ENCODE assay signal across 15 mouse cellular contexts in genomic region chr4:120614644-120615043, GRCm38 (mm10). TPM values are rescaled to one million over a fixed set of nuclear protein-coding genes. Genes with fewer than 3 reads are reported as not detected.
DNase-seq lines count a peak whose midpoint lies in the region; ATAC-seq and TF ChIP-seq lines count a peak whose summit lies in the region.
"Had no signal": no experiment of that assay in that cellular context is flagged by ENCODE, and none has a peak within 500 bp of the region (broad histone marks: within the 10 kb centered on the region; RNA-seq: fewer than 3 reads in every experiment).

No protein-coding gene starts in this region.

- peaks cover 54% of the 10 kb centered on the region for H3K4me1 ChIP-seq in liver, embryonic 15.5 days (replicated peaks)
- H3K4me1 ChIP-seq in olfactory bulb, adult 2 months (ENCODE audit: control insufficient read depth, insufficient read depth, low read length): peaks cover 31% of the 10 kb centered on the region

- H3K4me3 ChIP-seq in liver, embryonic 15.5 days (replicated peaks): no peak overlapping the region
- H3K4me3 ChIP-seq in olfactory bulb, adult 2 months (ENCODE audit: insufficient read depth, low read depth, low read length): no peak overlapping the region
- H3K4me3 ChIP-seq: intestine, embryonic 15.5 days; limb, embryonic 12.5 days; midbrain, embryonic 12.5 days had no signal

- no peaks in the 10 kb centered on the region for H3K36me3 ChIP-seq in liver, embryonic 15.5 days (replicated peaks)
- H3K36me3 ChIP-seq: intestine, embryonic 15.5 days; limb, embryonic 12.5 days; midbrain, embryonic 12.5 days had no signal

- WGBS in liver, embryonic 15.5 days (ENCODE audit: insufficient replicate concordance): 61% methylated on average over 9 of the region's 9 CpGs
- WGBS in olfactory bulb, adult 2 months: 80% methylated on average over 9 of the region's 9 CpGs

- no peak overlapping the region for H3K9ac ChIP-seq in liver, embryonic 15.5 days
- H3K9ac ChIP-seq: intestine, embryonic 15.5 days; limb, embryonic 12.5 days; midbrain, embryonic 12.5 days had no signal

- no peaks in the 10 kb centered on the region for H3K9me3 ChIP-seq in liver, embryonic 15.5 days (replicated peaks)
- H3K9me3 ChIP-seq: intestine, embryonic 15.5 days; limb, embryonic 12.5 days; midbrain, embryonic 12.5 days had no signal

- no peak for TF ChIP-seq POLR2A in olfactory bulb, adult 2 months (IDR thresholded peaks at IDR 0.05; ENCODE audit: insufficient read depth, low read depth, low read length)

- H3K27ac ChIP-seq in liver, embryonic 15.5 days (replicated peaks): peak overlapping the region; percentile 56; the same call in 1 of the 2 replicates
- H3K27ac ChIP-seq in olfactory bulb, adult 2 months (ENCODE audit: insufficient read depth, low read depth, low read length): peak overlapping the region; percentile 98; the same call in 1 of the 2 replicates
- H3K27ac ChIP-seq: limb, embryonic 12.5 days; midbrain, embryonic 12.5 days had no signal

- H3K4me2 ChIP-seq in liver, embryonic 15.5 days: no peak overlapping the region
- H3K4me2 ChIP-seq: intestine, embryonic 15.5 days; limb, embryonic 12.5 days; midbrain, embryonic 12.5 days had no signal

- ATAC-seq in liver, embryonic 15.5 days (ENCODE audit: insufficient read depth): no peak
- ATAC-seq in inflammation-experienced regulatory T-cells, adult 6 months: no peak
- ATAC-seq: activated CD4-positive, CD25-positive, alpha-beta regulatory T cell, adult 4 months had no signal

- DNase-seq in gastrocnemius, postnatal 25 days: peak; percentile 17
- DNase-seq in gastrocnemius, adult 8-10 months (ENCODE audit: low spot score in 2 of 2): no peak
- DNase-seq in liver: no peak
- peak; percentile 40 to 48 for DNase-seq in cerebellum, postnatal 25 days
- DNase-seq: kidney, postnatal 10 days; layer of hippocampus, postnatal 36 days; right cerebral cortex, postnatal 4 days had no signal

- no peaks in the 10 kb centered on the region for H3K27me3 ChIP-seq in liver, embryonic 15.5 days
- H3K27me3 ChIP-seq: intestine, embryonic 15.5 days; limb, embryonic 12.5 days; midbrain, embryonic 12.5 days had no signal

- TF ChIP-seq CTCF in olfactory bulb, adult 2 months (IDR thresholded peaks at IDR 0.05; ENCODE audit: insufficient read depth, low read depth, low read length): no peak

RNA-seq across cellular contexts. Expression of gene Gm8439, which starts 26.1 kb away (rescaled TPM):
- not detected for total RNA-seq in gastrocnemius, postnatal 25 days (2021)
- total RNA-seq in gastrocnemius, adult 8-10 months (2022): not detected
- polyA plus RNA-seq in liver, embryonic 15.5 days (2015; fragmentation: Nextera tagmentation; extraction: Ambion mirVana): not detected in 2 replicates
- not detected in 2 replicates for polyA plus RNA-seq in olfactory bulb, adult 2 months (2012; ENCODE audit: insufficient read depth, insufficient read length, low replicate concordance, missing spikeins)
- not detected for polyA plus RNA-seq in inflammation-experienced regulatory T-cells, adult 6 months (2017; shearing (Covaris generic))
- total RNA-seq: layer of hippocampus, postnatal 36 days had no signal
- polyA plus RNA-seq: activated CD4-positive, CD25-positive, alpha-beta regulatory T cell, adult 4 months; intestine, embryonic 15.5 days; limb, embryonic 12.5 days; lung, embryonic 16.5 days; midbrain, embryonic 12.5 days had no signal

RNA-seq across cellular contexts. Expression of gene Ctps, which starts 44.6 kb away (rescaled TPM):
- total RNA-seq in gastrocnemius, postnatal 25 days (2021): 10 to 100 TPM; 13.3 to 14.8 TPM
- total RNA-seq in gastrocnemius, adult 8-10 months (2022): 10 to 100 TPM; 13.2 to 14.6 (median 13.9) TPM
- polyA plus RNA-seq in liver, embryonic 15.5 days (2015; fragmentation: Nextera tagmentation; extraction: Ambion mirVana): 27.7 and 29.1 TPM in 2 replicates
- polyA plus RNA-seq in olfactory bulb, adult 2 months (2012; ENCODE audit: insufficient read depth, insufficient read length, low replicate concordance, missing spikeins): not detected in 2 replicates
- polyA plus RNA-seq in inflammation-experienced regulatory T-cells, adult 6 months (2017; shearing (Covaris generic)): 10 to 100 TPM; 12.5 to 20.2 (median 18.8) TPM

RNA-seq across cellular contexts. Expression of gene Cited4, which starts 51.7 kb away (rescaled TPM):
- total RNA-seq in gastrocnemius, postnatal 25 days (2021): 10 to 100 TPM; 15.0 to 32.1 TPM
- total RNA-seq in gastrocnemius, adult 8-10 months (2022): 10 to 100 TPM in 3 of 4 experiments, 1 to 10 TPM in 1; 6.1 to 27.5 (median 16.1) TPM
- 78.5 and 82.8 TPM in 2 replicates for polyA plus RNA-seq in liver, embryonic 15.5 days (2015; fragmentation: Nextera tagmentation; extraction: Ambion mirVana)
- not detected in 2 replicates for polyA plus RNA-seq in olfactory bulb, adult 2 months (2012; ENCODE audit: insufficient read depth, insufficient read length, low replicate concordance, missing spikeins)
- under 1 TPM in 1 of 3 experiments, not detected in 2; 0.46 TPM for polyA plus RNA-seq in inflammation-experienced regulatory T-cells, adult 6 months (2017; shearing (Covaris generic))

Comparison
In these comparisons a context has a peak if more than half of its experiments do, and no peak if none do; other contexts are left out.
1. DNase-seq: peak in gastrocnemius, postnatal 25 days (single experiment) and cerebellum, postnatal 25 days (2 of 2); none in gastrocnemius, adult 8-10 months (0 of 2) and liver (single experiment).
2. RNA of gene Cited4, which starts 51.7 kb away (polyA plus RNA-seq): 78.5 to 82.8 TPM in liver, embryonic 15.5 days; 0.46 TPM in inflammation-experienced regulatory T-cells, adult 6 months and not detected in olfactory bulb, adult 2 months; every median in the first group is over 10 times any median in the second.